Mouse (Mus musculus) R1 (cell line): ENCODE data around the gene Ceacam18.

Experiments
- DNase-seq: peaks from one replicate; pipeline ENCODE4 v3.0.0-alpha.2; 2018; ENCODE audit warnings: low read depth, low spot score

Ceacam18 gene

DNA sequence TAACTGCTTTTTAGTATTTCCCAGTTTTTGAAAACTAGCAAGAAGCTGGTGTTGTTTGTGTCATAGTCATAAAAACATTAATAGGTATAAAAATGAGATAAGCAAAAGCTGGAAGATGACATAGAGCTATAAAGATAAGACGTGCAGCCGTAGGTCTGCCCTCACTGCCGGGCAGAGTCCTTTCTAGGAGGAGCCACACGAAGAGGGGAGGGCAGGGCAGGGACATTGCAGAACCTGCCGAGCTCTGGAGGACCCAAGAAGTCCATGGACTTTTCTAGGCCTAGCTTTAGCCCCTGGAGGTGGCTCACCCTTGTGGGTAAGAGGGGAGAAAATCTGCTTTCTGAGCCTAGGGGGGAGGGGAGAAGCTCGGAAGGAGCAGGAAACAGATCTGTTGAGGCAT is at the start of gene Ceacam18:
Gene Ceacam18, plus strand, starts transcription at position 208 of the 400 bp plus-strand sequence.
- no peak for DNase-seq

DNA sequence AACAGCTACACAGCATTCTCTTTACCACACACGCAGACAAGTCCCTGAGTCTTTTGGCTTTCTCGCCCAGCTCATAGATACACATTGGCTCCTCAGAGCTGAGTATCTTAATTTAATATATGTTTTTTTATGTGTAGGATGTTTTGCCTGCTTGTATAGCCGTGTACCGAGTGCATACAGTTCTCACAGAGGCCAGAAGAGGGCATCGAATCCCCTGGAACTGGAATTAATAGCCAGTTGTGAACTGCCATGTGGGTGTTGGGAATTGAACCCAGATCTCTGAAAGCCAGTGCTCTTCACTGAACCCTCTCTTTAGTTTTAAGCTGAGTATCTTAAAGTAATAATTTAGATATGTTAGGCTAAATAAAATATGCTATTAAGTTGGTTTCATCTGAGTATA is 49.7 kb upstream of the Ceacam18 start:
- peak; percentile 35 for DNase-seq

DNA sequence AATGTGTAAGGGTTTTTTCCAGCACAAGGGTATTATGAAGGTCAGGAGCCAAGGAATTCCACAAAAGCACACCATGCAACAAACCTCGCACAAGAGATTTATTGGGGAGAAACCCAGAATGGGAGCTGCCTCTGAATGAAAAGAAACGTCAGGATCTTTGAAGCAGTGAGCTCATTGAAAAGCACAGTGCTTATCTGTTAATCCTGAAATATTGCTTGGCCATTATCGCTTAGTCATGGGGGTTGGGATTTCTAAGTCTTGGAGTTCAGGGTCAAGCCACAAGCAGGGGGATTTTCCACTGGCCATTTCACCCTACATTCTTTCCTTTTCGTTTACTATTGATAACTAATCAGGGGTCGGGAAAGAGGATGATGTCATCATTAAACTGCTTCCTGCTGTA is 32.6 kb upstream of the Ceacam18 start:
- peak; percentile 83 for DNase-seq

DNA sequence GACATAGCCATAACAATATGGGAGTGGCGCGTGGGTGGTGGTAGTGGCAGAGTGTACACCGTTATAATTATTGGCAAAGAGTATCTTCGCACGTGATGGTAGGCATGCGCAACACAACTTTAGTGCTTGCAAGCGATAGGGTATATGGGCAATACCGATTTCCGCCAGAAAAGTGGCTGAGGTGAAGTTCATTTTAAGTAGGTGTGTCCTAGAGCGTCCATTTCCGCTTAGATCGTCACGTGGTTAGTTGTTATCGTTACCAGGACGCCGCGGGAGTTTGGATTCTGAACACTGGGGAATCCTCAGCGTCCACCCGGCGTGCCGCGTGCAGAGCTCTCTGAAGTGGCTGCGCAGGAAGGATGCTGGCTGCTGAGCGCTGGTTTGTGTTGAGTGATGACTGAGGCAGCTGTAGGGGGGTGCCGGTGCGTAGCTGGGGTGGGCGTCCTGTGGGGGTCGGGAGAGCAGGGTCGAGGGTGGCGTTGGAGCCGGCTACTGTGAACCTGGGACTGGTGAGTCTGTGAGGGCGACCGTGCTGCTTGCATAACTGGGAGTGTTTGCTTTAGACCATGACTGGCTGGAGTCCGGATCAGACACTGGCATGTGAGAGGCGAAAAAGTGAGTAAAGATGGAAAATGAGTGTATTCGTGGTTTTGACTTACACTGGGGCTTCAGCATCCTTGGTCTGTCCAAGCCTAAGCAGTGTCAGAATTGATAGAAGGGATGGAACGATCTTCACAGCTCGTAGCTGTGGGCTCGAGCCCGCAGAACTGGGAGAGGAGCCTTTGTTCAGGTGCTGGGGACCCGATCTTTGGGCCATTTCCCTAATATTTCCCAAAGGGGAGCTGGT is 27.4 kb upstream of the Ceacam18 start, which contains the start of gene Zfp819:
Gene Zfp819, plus strand, starts transcription at position 274 of the 847 bp plus-strand sequence.
- DNase-seq, result peak; percentile 94

DNA sequence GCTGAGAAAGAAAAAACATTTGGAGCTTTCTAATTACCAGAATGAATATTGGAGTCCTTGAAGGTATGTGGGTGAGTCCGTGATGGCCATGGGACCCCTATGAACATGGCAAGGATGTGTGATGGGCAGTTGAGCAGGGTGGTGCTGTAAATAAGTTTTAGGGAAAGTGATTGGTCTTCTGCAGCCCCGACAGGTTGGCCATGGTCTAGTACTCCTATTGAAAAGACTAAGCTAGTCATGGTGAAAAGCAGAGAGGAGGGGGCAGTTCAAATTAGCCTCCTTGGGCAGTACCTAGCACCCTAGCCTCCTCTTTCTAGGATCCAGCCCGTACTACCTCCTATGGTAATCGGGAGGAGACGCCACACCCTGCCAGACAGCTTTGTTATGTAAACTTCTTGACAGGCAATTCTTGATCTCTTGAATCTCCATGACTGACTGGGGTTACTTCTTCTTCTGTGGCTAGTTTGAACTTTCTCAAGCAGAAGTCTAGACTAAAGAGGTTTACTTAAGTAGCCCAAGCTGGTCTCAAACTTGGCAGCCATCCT is 26.7 kb upstream of the Ceacam18 start:
- DNase-seq, result peak; percentile 96

DNA sequence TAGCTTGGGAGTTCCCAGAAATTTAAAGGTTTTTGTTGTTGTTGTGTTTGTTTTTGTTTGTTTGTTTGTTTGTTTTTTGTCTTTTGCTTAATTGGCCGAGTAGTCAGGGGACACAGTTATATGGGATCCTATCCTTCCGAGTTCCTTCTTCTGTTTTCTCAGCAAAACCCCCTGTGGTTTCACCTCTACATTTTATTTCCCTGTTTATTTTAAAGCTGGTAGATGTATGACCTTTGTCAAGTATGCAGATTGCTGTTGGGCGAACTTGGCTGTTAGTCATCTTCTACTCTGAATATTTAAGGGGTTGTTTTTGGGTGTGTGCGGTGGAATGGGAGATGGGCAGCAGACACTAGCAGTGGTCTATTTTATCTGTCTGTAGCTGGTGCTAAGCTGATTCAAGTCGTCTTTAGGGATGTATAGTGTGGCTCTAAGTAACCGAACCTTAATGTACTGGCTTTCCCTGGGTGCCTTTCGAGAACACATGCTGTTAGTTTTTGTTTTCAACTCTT is 26.1 kb upstream of the Ceacam18 start:
- peak; percentile 50 for DNase-seq

DNA sequence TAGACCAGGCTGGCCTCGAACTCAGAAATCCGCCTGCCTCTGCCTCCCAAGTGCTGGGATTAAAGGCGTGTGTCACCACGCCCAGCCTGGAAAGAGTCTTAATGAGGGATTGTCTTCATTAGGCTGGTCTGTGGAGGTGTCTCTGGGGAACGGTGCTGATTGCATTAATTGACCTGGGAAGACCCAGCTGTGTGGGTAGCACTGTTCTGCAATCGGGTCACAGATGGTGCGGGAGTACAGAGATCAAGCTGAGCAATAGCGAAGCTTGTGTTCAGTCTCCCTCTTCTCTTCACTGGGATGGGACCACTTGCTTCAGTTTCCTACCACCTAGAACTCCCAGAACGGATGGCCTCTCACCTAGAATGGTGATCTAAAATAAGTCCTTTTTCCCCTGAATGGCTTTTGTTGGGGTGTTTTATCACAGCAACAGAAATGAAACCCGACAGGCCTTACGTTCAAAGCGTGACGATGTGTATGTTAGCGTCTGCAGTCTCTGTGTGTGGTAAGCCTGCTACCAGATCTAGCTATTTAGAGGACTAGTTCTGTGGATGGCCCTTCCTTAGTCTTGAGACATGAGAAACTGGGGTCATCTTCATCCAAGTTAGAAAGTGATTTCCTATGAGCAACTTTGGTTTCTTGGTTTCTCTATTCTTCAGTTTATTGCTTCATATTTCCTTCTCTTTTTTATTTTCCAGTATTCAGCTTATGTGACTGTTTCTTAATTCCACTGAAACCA is 20.5 kb upstream of the Ceacam18 start:
- DNase-seq, result no peak

DNA sequence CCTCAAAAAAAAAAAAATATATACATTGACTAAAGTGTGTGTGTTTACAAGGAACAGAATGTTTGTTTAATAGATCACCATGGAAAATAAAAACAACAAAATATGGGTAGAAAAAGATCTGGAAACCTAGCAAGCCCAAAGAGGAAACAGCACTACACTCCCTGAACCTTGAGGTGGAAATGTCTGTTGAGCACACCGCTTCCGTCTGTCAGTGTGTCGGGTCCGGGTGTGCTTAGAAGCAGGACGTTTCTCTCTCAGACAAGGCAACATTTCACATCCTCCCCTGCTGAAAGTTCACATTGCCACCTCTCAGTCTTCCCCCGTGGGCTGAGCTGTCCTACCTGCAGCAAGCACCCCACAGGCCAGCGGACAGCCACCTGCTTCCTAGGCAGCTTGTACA is 11.6 kb upstream of the Ceacam18 start:
- no peak for DNase-seq

DNA sequence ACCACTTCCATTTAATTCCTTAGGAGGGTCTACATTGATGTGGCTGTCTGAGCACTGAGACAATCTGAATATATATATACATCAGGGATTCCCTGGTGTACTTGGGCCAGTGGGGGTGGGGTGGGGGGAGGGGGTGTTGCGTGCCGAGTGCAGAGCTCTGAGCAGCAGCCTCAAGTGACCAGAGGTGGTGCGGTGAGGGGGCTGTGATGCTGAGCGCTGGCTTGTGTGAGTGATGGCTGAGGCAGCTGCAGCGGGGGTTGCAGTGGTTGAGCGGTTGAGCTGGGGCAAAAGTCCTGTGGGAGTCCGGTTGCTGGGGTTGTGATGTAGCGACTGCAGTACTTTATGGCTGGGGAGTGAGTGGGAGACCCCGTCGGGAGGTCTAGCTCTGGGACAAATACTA is 10.7 kb upstream of the Ceacam18 start:
- peak; percentile 52 for DNase-seq

DNA sequence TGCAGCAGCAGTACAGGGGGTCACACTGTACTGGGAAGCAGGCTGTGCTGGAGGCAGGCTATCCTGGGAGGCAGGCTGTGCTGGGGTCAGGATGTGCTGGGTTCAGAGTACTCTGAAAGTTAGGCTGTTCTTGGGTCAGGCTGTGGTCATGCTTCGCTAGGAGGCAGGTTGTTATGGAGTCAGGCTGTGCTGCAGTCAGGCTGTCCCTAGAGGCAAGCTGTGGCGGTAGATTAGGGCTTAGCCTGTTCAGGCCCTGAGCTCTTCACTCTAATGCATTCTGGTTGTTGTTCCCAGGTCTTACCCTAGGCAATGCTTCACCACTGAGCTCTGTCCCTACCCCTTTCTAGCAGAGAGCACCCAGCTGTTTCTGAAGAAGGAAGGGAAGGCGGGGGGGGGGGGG is 9.4 kb upstream of the Ceacam18 start:
- no peak for DNase-seq

DNA sequence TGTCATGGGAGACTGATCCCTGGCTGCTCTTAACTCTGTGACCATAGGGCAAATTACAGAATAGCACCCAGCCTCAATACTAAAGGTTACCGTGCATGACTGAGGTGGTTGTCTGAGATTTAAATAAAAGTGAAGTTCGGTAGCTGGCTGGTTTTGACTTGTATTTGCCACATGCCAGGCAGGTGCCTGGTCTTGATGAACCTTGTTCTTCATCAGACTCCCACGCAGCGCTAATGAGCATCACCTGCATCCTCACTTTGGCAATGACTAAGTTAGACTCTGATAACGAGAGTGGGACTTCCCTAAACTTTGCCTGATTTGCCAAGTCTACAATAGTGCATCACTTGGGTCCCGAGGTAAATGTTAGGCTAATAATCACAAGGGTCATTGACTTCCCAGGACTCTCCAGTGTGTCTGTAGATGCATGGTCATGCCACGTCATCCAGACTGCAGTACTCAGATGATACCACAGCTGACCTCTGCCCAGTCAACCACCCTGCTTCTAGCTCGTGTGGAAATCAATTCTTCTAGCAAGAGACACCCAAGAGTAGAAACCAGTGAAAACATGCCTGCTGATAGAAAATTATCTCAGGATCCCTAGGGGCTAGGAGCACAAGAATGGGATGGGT is 8.6 kb upstream of the Ceacam18 start:
- no peak for DNase-seq

DNA sequence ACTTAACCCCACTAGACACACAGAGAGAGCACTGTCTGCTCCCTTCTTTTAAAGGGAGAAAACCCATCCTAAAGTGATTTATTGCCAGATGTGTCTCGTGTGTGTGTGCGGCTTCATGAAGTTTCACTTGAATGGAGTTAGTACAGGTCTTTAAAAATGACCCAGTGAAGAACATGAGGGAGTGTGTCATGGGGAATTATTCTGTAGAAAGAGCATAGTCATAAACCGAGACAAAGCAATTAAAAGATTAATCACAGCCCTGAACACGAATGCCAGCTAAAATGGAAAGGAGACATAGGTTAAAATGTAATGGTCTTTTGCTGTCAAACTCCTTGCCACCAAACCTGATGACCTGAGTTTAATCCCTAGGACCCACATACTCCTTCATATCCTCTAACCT is 567 bp upstream of the Ceacam18 start:
- DNase-seq, result no peak

DNA sequence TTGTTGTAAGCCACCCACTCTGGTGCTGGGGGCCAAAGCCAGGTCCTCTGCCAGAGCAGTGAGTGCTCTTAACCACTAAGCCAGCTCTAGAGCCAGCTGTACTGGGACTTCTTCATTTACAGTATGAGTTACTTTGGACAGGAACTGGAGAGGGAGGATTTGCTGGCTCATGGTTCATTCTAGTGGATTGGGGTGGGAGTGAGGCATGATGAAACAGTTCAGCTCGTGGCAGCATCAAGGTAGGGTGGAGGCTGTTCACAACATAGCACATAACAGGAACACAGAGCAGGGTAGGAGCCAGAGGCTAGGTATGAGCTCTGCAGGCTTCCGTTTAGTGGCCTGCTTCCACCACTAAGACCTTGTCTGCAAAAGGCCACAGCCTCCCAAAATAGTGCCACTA is 1.7 kb downstream of the Ceacam18 start:
- no peak for DNase-seq

DNA sequence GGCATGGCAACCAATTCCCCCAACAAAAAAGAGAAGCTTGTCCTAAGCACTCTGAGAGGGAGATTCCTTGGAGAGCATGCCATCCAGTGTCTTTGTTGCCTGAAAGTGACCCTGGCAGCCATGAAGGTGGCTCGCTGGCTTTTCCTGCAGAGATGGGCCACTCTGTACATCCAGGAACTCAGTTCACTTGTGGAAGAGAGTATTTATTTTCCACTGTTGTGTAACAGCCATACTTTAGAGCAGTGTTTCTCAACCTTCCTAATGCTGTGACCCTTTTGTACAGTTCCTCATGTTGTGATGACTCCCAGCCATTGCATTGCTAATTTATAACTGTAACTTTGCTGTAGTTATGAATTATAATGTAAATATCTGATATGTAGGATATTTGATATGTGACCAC is 2.6 kb downstream of the Ceacam18 start:
- DNase-seq, result no peak

DNA sequence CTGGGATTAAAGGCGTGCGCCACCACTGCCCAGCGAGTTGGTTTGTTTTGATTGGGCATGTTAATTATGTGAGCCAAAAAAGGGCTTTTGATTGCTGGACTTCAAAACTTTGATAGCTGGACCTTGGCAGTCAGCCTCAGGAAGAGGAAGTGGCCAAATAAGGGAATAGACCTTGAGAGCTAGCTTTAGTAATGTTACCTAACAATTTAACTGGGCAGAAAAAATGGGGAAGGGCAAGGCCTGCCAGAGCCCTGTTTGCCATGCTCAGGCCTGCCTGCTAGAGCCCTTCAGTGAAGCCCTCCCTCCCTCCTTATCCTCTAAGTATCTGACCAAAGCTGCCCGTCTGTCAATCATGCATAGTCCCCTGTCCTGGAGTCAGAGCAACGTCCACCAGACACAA is 8.1 kb downstream of the Ceacam18 start:
- DNase-seq, result no peak

DNA sequence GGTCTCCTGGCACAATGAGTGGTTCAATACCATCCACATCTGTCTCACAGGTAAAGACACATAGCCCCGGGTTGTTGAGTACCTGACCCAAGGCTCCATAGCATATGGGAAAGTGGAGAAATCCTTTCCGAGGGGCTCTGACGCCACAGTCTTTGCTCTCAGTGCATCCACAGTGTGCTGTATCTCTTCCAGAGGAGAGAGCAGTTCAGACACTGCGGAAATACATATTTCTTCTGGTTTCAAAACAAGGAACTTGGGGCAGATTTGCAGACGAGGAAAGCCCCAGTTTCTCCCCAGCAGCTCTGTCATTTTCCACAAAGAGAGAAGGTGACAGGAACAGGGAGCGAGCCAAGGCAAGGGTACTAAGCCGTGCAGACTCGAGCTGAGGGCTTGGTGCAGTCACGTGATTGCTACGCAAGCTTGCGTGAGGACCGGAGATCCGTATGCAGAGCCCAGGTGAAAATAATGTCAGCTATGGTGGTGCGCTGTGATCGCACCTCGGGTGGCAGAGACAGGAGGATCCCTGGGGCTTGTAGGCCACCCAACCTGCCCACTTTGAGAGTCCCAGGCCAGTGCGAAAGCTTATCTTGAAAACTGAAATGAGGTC is 8.6 kb downstream of the Ceacam18 start:
- peak; percentile 42 for DNase-seq

DNA sequence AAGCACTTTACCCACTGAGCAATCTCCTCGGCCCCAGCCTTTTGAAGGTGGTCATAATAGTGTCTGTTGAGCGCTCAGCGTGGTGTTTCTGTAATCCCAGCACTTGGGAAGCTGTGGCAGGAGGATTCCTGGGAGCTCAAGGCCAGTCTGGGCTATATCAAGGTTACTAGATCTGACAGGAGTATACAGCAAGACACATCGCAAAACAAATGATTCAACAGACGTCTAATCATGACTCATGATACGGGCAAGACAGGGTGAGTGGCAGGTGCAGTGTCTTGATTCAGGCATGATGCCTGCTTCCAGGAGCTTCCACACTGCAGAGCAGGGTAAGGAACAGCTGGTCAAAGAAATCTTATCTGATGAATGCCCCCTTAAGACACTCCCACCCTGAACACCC is 18.2 kb downstream of the Ceacam18 start:
- no peak for DNase-seq

DNA sequence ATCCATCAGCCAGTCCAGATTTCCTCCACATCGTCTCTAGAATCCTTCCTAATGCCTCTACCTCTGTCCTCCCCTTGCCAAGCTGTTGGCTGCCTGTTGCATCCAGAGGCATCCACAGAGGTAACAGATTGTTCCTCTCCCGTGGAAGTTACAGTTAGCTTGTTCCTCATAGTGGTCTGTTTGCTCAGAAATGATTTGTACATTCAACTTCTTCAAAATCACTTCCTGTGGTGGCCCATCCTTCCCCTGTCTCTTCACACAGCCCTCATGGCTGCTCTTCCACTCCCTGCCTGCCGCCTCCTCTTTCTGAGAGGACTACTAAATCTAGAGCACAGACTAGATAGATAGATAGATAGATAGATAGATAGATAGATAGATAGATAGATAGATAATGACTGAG is 20.0 kb downstream of the Ceacam18 start:
- DNase-seq, result no peak

DNA sequence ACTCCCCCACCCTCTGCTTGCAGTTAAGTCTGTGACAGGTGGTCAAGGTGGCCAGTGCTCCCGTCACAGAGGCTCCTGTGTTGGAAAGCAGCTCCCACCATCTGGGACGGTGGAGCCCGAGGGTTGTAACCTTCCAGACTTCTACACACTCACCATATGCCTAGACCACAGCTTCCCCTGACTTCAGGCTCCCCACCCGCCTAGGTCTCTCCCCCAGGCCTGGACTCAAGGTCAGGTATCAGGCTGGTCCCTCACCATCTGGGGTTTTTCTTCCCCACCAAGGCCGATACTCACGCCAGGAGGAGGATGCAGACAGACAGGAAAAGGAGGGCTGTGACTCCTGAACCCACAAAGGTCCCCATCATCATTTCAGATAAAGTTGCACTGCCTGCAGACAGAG is 21.7 kb downstream of the Ceacam18 start:
- DNase-seq, result no peak

DNA sequence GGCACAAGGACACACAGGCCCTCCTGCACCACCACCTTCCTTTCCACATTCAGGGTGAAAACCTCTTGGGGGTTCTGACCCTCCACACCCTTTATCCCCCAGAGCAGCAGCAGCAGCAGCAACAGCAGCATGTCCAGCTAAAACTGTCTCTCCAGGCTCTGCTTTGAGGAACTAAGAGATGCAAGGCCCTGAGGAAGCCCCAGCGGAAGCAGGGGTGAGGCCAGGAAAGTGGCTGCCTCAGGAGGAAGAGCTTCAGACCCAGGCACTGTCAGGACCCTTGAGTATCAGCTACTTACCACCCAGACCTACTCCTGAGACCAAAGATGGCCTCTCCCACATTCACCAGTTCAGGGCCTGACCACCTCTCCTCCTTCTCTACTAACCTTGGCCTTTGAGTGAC is 25.5 kb downstream of the Ceacam18 start, which contains the start of gene Siglece:
Gene Siglece, minus strand, starts transcription at position 160 of the 400 bp plus-strand sequence.
- DNase-seq, result no peak

DNA sequence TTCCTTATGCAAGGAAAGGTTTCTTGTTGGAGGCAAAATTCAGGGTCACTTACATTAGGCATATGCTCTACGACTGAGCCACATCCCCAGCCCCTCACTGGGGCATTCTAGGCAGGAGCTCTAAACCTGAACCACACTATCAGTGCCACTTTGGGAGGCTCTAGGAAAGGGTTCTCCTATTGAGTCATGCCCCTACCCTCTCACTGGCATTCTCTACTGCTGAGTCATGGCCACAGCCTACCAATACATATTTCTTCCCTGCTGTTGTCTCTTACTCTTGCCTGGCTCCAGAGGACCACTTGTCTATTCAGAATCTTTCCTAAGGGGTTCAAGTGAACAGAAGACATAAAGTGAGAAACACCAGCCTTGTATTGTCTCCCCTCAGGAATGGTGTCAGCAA is 28.3 kb downstream of the Ceacam18 start:
- no peak for DNase-seq
